Mouse (Mus musculus) hindlimb bud, embryonic 11.5 days (tissue): Measurements from ENCODE around the gene Gm28230.

Source experiments
- DNase-seq: peaks from one replicate; pipeline ENCODE4 v3.0.0-alpha.2; 2012; ENCODE audit warnings: low read depth, low spot score; ENCODE audit errors: extremely low spot score

Gm28230 gene

GRCm38 (mm10) chr2:74761941-74762340 lies 35.4 kb downstream of the Gm28230 start:
- DNase-seq: no peak

GRCm38 (mm10) chr2:74762522-74763244 lies 36.2 kb downstream of the Gm28230 start, which contains the start of gene Hoxd1:
Gene Hoxd1, plus strand, starts transcription at chr2:74762980.
- no peak for DNase-seq

DNA sequence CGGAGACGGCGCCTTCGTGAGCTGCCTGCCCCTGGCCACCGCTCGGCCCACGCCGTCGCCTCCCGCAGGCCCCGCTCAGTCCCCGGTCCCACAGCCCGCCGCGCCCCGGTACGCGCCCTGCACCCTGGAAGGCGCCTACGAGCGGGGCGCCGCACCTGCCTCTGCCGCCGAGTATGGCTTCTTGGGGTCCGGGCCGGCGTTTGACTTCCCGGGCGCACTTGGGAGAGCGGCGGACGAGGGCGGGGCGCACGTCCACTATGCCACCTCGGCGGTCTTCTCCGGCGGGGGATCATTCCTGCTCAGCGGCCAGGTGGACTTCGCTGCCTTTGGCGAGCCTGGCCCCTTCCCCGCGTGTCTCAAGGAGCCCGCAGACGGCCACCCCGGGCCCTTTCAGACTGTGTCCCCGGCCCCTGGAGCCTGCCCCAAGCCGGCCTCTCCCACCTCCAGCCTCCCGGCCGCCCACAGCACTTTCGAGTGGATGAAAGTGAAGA lies 36.8 kb downstream of the Gm28230 start:
- no peak for DNase-seq

DNA sequence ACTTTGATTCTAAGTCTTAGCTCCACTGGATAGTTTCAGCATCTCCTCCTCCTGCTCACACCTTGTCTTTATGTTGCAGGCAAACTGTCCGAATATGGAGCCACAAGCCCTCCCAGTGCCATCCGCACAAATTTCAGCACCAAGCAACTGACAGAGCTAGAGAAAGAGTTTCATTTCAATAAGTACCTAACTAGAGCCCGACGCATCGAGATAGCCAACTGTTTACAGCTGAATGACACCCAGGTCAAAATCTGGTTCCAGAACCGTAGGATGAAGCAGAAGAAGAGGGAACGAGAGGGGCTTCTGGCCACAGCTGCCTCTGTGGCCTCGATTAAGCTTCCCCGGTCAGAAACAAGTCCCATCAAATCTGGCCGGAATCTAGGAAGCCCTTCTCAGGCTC lies 37.4 kb downstream of the Gm28230 start:
- DNase-seq: no peak

DNA sequence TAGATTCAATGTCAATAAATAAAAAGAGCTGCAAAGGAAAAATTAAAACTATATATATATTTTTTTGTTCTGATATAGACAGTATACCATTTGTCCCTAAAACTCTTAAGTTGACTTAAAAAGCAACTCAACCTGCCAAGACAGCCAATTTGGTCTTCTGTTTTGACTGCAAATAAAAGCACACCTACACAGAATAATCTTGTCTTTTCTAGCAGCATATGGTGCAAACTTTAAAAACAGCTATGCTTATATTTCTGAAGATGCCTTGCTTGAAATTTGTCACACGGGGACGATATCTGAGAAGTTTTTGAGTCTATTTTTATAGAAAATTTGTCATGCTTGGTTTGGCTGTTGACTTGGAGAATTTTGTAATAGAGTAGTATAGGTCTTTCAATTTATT lies 47.8 kb downstream of the Gm28230 start:
- DNase-seq: no peak

- DNase-seq: no peak
Observed at GRCm38 (mm10) chr2:74777536-74778275, 51.2 kb downstream of the Gm28230 start.

DNA sequence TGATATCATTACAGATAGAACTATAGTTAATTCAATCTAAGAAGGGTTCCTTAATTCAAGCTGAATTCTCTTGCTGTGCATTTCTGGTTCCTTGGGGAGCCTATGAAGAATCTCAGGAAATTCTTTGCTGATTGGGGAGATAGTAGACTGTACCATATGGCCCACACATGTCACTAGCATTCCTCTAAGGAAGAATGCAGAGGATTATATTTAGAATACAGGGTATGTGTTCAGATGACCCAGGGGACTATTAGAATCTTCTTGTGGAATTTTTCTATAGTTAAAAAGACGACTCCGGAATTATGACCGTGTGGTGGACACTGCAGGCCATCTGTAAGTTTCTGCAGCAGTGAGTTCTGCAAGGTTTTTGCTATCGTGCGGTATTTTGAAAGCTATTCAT lies 54.9 kb downstream of the Gm28230 start:
- DNase-seq: no peak

DNA sequence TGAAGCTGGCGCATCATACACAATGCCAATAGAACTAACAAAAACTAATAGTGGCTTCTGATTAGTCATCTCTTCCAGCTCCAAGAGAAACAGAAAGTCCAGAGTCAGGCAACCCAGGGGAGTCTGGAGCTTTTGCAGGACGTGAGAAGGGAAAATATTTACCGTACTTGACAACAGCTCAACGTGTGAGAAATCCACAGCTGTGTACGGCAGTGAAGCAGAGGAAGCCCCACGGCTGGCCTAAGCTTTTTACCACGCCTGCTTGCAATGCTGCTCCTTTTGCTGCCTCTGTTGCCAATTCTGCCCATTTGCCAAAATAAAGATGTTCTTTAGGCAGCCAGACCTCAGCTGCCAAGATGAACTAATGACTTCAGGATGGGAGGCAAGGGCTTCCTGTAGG lies 69.0 kb downstream of the Gm28230 start:
- no peak for DNase-seq
